Mouse (Mus musculus) olfactory bulb, adult 2 months (tissue): ENCODE results near the gene Dscaml1.

Experiments used
- CTCF ChIP-seq: fragments of 200-500 bp; IDR thresholded peaks from 2 replicates; pipeline ENCODE4 v1.5.1; 2012; ENCODE audit warnings: low read depth, mild to moderate bottlenecking, low read length, moderate library complexity; ENCODE audit not compliant: insufficient read depth
- POLR2A ChIP-seq: fragments of 200-500 bp; IDR thresholded peaks from 2 replicates; pipeline ENCODE4 v1.6.1; 2012; ENCODE audit warnings: mild to moderate bottlenecking, low read depth, low read length, moderate library complexity; ENCODE audit not compliant: insufficient read depth

GRCm38 (mm10) chr9:45587704-45588103 lies 161.3 kb downstream of the Dscaml1 start:
- no peak for TF ChIP-seq CTCF
- no peak for TF ChIP-seq POLR2A
